Mouse (Mus musculus): ENCODE results near the gene Slc16a9. TPM values are rescaled to one million over a fixed set of nuclear protein-coding genes. Genes with fewer than 3 reads are reported as not detected.

Gene Slc16a9
- 1.0 and 1.5 TPM in 2 replicates for polyA plus RNA-seq (2011; ENCODE audit: insufficient read depth, insufficient read length, low replicate concordance, missing spikeins)

DNA sequence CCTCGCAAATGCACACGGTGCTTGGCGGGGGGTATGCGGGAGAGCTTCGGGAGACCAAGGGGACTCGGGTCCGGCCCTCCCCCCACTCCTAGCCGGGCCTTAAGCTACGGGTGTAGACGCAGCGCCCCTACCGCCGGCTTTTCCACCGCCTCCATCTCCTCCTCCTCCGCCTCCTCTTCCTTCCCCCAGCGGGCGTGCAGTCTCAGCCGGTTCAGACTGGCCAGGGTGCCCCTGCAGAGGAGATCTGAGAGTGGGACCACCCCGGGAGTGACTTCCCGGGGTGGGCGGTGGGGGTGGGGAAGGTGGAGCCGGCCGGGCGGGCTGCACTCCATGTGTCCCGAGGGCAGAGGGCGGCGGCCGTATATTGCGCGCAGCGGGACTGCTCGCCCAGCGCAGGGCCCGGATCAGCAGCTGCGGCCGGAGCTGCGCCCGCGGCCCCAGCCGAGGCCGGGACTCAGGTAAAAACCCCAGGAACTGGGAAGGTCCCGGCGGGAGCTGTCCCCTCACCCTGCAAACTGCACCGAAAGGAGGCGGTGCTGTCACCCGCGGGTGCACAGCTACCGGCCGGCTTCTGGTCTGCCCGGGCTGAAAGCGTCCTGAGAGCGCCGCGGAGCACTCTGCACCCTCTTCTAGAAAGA lies at the start of gene Slc16a9:
Slc16a9 (plus strand) TSS at position 180 of the 638 bp plus-strand sequence.
- Histone ChIP-seq H3K4me1 (ENCODE audit: control insufficient read depth, insufficient read depth, low read length) (no peaks in the 10 kb centered on the region), H3K27ac (ENCODE audit: control insufficient read depth, insufficient read depth, low read depth, low read length, poor library complexity) (peak within 1 kb of the TSS; percentile 39; the same call in 1 of the 2 replicates), H3K4me3 (replicated peaks; ENCODE audit: control insufficient read depth, low read depth, low read length) (peak within 1 kb of the TSS; percentile 11)
- WGBS: 1% methylated on average over 54 of the region's 54 CpGs
- TF ChIP-seq POLR2A (IDR thresholded peaks at IDR 0.05; ENCODE audit: borderline replicate concordance, control insufficient read depth, low read depth, low read length) (no peak), CTCF (IDR thresholded peaks at IDR 0.05; ENCODE audit: control insufficient read depth, insufficient read depth, low read length) (no peak)

GRCm38 (mm10) chr10:70195279-70195678 lies 49.6 kb upstream of the Slc16a9 start:
- TF ChIP-seq CTCF (IDR thresholded peaks at IDR 0.05; ENCODE audit: control insufficient read depth, insufficient read depth, low read length) (no peak), POLR2A (IDR thresholded peaks at IDR 0.05; ENCODE audit: borderline replicate concordance, control insufficient read depth, low read depth, low read length) (no peak)
- WGBS: 1% methylated on average over 7 of the region's 7 CpGs
- H3K27ac ChIP-seq (ENCODE audit: control insufficient read depth, insufficient read depth, low read depth, low read length, poor library complexity): no peak overlapping the region
- H3K4me3 ChIP-seq (replicated peaks; ENCODE audit: control insufficient read depth, low read depth, low read length): no peak overlapping the region
- peaks cover 2% of the 10 kb centered on the region; the same call in 1 of the 2 replicates for H3K4me1 ChIP-seq (ENCODE audit: control insufficient read depth, insufficient read depth, low read length)

- Histone ChIP-seq H3K4me1 (ENCODE audit: control insufficient read depth, insufficient read depth, low read length) (peaks cover 2% of the 10 kb centered on the region; the same call in 1 of the 2 replicates), H3K27ac (ENCODE audit: control insufficient read depth, insufficient read depth, low read depth, low read length, poor library complexity) (no peak overlapping the region), H3K4me3 (replicated peaks; ENCODE audit: control insufficient read depth, low read depth, low read length) (no peak overlapping the region)
- WGBS: 51% methylated on average over 7 of the region's 7 CpGs
- TF ChIP-seq CTCF (IDR thresholded peaks at IDR 0.05; ENCODE audit: control insufficient read depth, insufficient read depth, low read length): no peak
- no peak for TF ChIP-seq POLR2A (IDR thresholded peaks at IDR 0.05; ENCODE audit: borderline replicate concordance, control insufficient read depth, low read depth, low read length)
These were observed 49.1 kb upstream of the Slc16a9 start for GRCm38 (mm10) chr10:70195786-70196185.

GRCm38 (mm10) chr10:70196666-70197065 lies 48.2 kb upstream of the Slc16a9 start:
- Histone ChIP-seq H3K4me1 (ENCODE audit: control insufficient read depth, insufficient read depth, low read length) (peaks cover 2% of the 10 kb centered on the region; the same call in 1 of the 2 replicates), H3K27ac (ENCODE audit: control insufficient read depth, insufficient read depth, low read depth, low read length, poor library complexity) (no peak overlapping the region)
- 84% methylated on average over 6 of the region's 6 CpGs for WGBS

DNA sequence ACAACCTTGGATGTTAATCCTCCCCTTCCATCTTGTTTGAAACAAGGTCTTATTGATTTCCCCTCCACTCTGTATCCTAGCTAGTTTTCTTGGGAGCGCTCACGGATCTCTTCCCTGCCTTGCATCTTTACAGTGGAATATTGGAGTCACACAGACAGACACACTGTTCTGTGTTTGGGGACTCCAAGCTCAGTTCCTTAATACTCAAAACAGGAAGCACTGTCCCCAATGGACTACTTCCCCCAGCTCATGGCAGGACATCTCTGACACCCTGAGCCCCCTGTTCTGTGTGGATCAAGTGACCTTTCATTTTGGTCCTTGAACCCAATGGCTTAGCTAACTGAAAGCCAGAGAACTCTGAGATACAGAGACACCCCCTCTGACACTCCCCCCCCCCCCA lies 47.3 kb upstream of the Slc16a9 start:
- Histone ChIP-seq H3K4me3 (replicated peaks; ENCODE audit: control insufficient read depth, low read depth, low read length) (no peak overlapping the region), H3K4me1 (ENCODE audit: control insufficient read depth, insufficient read depth, low read length) (peaks cover 2% of the 10 kb centered on the region; the same call in 1 of the 2 replicates), H3K27ac (ENCODE audit: control insufficient read depth, insufficient read depth, low read depth, low read length, poor library complexity) (no peak overlapping the region)
- TF ChIP-seq CTCF (IDR thresholded peaks at IDR 0.05; ENCODE audit: control insufficient read depth, insufficient read depth, low read length): no peak
- TF ChIP-seq POLR2A (IDR thresholded peaks at IDR 0.05; ENCODE audit: borderline replicate concordance, control insufficient read depth, low read depth, low read length): no peak
- 84% methylated on average over 2 of the region's 2 CpGs for WGBS

More at GRCm38 (mm10) chr10:70196666-70197065, 48.2 kb upstream of the Slc16a9 start:
- H3K4me3 ChIP-seq (replicated peaks; ENCODE audit: control insufficient read depth, low read depth, low read length): no peak overlapping the region
- TF ChIP-seq CTCF (IDR thresholded peaks at IDR 0.05; ENCODE audit: control insufficient read depth, insufficient read depth, low read length): no peak
- TF ChIP-seq POLR2A (IDR thresholded peaks at IDR 0.05; ENCODE audit: borderline replicate concordance, control insufficient read depth, low read depth, low read length): no peak

GRCm38 (mm10) chr10:70198012-70198411 lies 46.9 kb upstream of the Slc16a9 start:
- Histone ChIP-seq H3K4me1 (ENCODE audit: control insufficient read depth, insufficient read depth, low read length) (peaks cover 2% of the 10 kb centered on the region; the same call in 1 of the 2 replicates), H3K4me3 (replicated peaks; ENCODE audit: control insufficient read depth, low read depth, low read length) (no peak overlapping the region), H3K27ac (ENCODE audit: control insufficient read depth, insufficient read depth, low read depth, low read length, poor library complexity) (no peak overlapping the region)
- TF ChIP-seq POLR2A (IDR thresholded peaks at IDR 0.05; ENCODE audit: borderline replicate concordance, control insufficient read depth, low read depth, low read length) (no peak), CTCF (IDR thresholded peaks at IDR 0.05; ENCODE audit: control insufficient read depth, insufficient read depth, low read length) (no peak)
- WGBS: 55% methylated on average over 6 of the region's 6 CpGs

GRCm38 (mm10) chr10:70198951-70199463 lies 45.9 kb upstream of the Slc16a9 start:
- no peak overlapping the region for H3K4me3 ChIP-seq (replicated peaks; ENCODE audit: control insufficient read depth, low read depth, low read length)
- peaks cover 2% of the 10 kb centered on the region; the same call in 1 of the 2 replicates for H3K4me1 ChIP-seq (ENCODE audit: control insufficient read depth, insufficient read depth, low read length)
- no peak overlapping the region for H3K27ac ChIP-seq (ENCODE audit: control insufficient read depth, insufficient read depth, low read depth, low read length, poor library complexity)
- WGBS: 85% methylated on average over 7 of the region's 7 CpGs
- TF ChIP-seq CTCF (IDR thresholded peaks at IDR 0.05; ENCODE audit: control insufficient read depth, insufficient read depth, low read length) (no peak), POLR2A (IDR thresholded peaks at IDR 0.05; ENCODE audit: borderline replicate concordance, control insufficient read depth, low read depth, low read length) (no peak)

DNA sequence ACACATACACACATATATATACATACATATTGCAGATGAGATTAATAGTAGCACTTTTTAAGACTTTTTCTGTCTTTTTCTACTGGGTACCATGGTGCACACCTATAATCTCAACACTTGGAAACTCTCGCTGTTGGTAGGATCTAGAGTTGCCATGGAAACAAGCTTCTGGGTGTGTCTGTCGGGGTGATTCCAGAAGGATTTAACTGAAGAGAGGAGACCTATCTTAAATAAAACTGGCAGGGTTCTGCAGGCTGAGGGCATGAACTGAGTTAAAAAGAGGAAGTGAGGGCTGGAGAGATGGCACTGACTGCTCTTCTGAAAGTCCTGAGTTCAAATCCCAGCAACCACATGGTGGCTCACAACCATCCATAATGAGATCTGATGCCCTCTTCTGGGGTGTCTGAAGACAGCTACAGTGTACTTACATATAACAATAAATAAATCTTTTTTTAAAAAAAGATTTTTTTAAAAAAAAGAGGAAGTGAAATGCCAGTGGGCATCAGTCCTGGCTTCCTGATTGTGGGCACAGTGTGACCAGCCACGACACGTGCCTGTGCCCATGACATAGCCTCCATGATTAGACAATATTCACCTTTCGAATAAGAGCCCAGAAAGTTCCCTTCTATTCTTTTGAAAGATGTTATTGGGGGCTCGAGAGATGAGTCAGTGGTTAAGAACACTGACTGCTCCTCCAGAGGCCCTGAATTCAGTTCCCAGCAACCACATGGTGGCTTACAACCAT lies 45.3 kb upstream of the Slc16a9 start:
- H3K4me3 ChIP-seq (replicated peaks; ENCODE audit: control insufficient read depth, low read depth, low read length): no peak overlapping the region
- peaks cover 2% of the 10 kb centered on the region; the same call in 1 of the 2 replicates for H3K4me1 ChIP-seq (ENCODE audit: control insufficient read depth, insufficient read depth, low read length)
- no peak overlapping the region for H3K27ac ChIP-seq (ENCODE audit: control insufficient read depth, insufficient read depth, low read depth, low read length, poor library complexity)
- TF ChIP-seq POLR2A (IDR thresholded peaks at IDR 0.05; ENCODE audit: borderline replicate concordance, control insufficient read depth, low read depth, low read length) (no peak), CTCF (IDR thresholded peaks at IDR 0.05; ENCODE audit: control insufficient read depth, insufficient read depth, low read length) (no peak)
- WGBS: 28% methylated on average over 6 of the region's 6 CpGs
